Mouse (Mus musculus): ENCODE measurements around the gene Spns2.

Spns2 gene

GRCm38 (mm10) chr11:72501426-72502002 is 11.8 kb upstream of the Spns2 start:
- peak; percentile 87 for DNase-seq (ENCODE audit: extremely low read depth, insufficient read length, low spot score)

DNA sequence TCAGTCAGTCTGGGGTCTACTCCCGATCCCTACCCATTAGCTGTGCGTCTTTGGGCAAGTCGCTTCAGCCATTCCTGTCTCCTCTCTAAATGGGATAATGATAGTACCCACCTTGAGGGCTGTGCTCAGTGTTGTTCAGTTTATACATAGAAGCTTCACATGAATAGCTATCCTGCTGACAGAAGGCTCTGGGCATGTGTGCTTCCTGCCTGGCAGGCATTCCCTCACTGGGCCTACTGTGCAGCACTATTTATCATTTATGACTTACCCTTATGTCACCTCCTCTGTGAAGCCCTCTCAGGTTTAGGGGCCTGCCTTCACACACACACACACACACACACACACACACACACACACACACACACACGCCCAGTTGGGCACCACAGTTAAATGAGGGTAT is 10.4 kb upstream of the Spns2 start:
- no peak for DNase-seq (ENCODE audit: extremely low read depth, insufficient read length, low spot score)

DNA sequence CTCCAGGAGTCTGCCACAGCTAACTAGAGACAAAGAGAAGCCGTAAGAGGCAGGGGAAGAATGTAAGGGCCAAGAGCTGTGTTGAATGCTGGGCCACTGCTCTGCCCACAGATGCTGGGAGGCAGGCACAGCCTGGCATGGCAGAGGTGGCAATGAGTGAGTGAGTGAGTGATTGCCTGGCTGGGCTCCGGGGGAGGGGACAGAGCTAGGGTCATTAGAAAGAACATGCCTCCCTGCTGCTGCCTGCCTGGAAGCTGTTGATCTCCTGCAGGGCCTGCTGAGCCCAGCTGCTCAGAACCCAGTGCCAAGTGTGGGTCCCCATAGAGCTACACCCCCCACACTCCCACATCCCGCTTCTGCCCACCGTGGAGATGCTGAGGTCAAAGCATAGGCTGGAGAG is 7.7 kb upstream of the Spns2 start:
- no peak for DNase-seq (ENCODE audit: extremely low read depth, insufficient read length, low spot score)

DNA sequence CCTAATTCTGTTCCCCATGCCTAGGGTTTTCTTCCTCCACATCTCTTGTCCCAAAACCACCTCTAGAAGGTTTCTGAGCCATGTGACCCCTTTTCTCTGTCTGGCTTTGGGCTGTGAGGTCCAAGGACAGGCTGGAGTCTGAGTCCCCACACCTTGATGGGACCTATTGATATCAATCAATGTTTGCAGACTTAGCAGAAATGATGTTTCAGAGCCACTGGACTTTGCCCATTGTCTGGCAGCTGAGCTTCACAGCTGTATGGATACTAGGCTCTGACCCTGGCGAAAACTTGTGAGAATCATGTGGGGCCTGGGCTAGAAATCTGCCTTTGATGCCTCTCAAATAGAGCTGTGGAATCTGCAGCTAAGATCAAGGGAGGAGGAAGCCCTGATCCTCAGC is 7.1 kb upstream of the Spns2 start:
- DNase-seq (ENCODE audit: extremely low read depth, insufficient read length, low spot score): no peak

DNA sequence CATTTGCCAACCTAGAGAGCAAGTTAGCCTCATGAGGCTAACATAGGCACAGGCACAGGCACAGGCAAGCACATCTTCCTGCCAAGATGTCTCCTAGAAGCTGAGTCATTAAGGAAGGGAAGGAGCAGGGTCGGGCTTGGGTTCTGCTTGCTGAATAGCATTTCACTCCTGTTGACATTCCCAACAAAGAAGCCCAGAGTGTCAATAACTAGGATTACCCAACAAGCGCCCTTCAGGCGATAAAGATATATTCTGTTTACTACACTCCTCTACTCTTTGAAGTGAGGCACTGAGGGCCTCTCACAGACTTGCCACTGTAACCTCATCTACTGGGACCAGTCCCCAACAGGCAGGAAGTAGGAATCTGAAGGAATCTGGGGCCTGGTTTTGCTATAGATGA is 6.4 kb upstream of the Spns2 start:
- DNase-seq (ENCODE audit: extremely low read depth, insufficient read length, low spot score): no peak

DNA sequence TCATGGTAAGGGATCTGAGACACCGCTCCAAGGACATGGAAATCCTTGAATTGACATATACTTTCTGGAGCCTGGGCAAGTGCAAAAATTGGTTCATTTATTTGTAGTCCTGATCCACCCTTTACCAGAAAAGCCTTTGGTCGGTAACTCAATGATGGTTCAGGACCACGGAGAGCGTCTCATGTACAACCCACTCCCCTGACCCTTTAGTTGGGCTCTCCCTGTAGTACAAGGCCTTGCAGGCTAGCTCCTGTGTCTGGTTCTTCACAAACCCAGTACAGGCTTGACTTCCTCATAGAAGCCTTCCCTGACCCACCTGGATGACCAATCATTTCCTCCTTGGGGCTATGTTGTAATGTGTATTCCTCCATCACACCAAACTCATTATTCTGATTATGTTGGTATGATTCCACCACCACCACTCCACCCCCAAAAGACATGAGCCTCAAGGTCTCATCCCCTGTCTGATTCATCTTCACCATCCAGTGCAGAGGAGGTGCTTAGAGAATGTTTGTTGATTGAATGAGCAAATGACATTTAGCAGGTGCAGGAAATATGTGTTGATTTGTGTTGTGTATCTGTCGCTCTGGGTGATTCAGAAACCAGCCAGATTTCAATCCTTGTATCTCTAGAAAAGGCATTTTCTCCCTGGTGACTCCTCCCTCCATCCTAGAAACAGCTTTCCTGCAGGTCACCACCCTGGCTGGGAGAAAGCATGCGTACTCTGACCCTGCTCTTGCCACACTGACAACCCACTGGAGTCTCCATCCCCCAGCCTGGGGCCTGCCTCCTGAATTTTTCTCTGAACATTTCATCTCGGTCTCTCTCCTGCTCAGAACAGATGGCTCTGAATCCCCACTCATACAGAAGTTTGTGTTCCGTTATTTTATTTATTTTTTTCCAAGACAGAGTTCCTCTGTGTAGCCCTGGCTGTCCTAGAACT is 4.6 kb upstream of the Spns2 start:
- no peak for DNase-seq (ENCODE audit: extremely low read depth, insufficient read length, low spot score)

DNA sequence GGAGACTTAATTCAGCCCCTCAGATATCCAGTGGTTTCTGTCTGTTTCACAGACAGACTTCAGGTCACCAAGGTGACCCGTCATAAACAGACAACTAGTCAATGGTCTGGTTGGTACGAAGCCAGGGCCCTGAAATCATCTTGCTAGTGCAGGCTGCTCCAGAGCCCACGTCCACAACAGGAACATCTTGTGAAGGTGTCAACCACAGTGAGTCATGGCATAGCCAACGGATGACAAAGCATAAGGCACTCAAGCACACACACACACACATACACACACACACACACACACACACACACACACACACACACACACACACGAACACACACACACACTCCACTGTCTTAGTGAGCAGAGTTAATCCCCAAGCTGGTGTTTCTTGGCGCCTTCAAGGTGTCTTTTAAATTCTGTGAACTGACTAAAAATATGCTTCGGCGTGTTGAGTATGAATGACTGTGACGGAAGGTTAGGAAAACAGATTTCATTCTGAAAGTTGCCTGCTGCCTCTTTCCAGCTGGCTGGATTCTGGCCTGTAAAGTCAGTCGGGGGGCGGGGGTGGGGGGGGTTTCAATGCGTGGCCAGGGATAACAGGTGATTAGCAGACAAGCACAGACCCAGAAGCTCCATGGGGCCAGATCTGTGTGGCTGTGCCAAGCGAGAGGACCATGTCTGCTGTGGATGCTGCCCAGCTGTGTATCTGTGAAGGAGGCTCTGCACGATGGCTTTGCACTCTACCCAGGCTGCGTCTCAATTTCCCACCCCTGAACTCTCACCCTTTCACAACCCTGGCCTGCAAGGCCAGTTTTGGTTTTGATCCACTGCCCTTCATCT is 1.6 kb upstream of the Spns2 start:
- peak; percentile 80 for DNase-seq (ENCODE audit: extremely low read depth, insufficient read length, low spot score)

- no peak for DNase-seq (ENCODE audit: extremely low read depth, insufficient read length, low spot score)
Measured at GRCm38 (mm10) chr11:72489397-72489796, 307 bp downstream of the Spns2 start.

DNA sequence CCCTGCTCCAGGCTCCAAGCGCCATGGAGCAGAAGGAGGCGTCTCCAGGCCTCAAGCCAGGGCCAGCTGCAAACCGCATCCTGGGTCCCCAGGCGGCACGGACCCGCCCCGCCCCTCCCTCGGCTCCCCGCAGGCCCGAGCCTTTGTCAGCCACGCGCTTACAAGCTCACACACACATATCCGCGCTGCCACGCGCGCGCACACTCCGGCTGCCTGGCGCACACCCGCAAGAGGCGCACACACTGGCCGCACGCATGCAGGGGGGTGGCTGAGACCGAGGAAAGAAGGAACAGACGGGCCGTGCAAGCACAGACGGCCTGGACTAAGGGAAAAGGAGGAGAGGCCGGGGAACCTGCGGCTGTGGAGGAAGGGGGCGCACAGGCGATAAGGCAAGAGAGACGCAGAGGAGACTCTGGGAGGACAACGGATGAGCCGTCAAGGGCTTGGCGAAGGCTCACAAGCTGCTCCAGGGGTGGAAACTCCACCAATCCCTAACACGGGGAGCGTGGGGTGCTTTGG is 892 bp downstream of the Spns2 start:
- peak; percentile 84 for DNase-seq (ENCODE audit: extremely low read depth, insufficient read length, low spot score)

GRCm38 (mm10) chr11:72487739-72488138 is 2.0 kb downstream of the Spns2 start:
- DNase-seq (ENCODE audit: extremely low read depth, insufficient read length, low spot score): no peak

DNA sequence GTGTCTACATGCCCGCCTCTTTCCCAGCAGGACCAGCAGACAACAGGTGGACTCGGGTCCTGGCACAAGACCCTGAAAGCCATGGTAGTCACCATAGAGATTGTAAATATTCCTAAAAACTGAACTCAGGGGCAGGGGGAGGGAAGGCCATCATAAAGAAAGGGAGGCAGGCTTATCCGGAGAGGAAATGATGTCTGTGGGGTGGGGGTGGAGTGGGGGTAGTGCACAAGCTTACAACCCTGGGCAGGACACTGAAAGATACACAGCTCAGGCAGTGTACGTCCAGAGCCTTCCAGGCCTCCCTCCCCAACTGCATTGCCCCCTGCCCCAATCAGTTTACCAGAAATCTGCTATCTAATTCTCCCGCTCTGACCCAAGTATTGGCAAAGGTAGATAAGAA is 2.5 kb downstream of the Spns2 start:
- DNase-seq (ENCODE audit: extremely low read depth, insufficient read length, low spot score): no peak

DNA sequence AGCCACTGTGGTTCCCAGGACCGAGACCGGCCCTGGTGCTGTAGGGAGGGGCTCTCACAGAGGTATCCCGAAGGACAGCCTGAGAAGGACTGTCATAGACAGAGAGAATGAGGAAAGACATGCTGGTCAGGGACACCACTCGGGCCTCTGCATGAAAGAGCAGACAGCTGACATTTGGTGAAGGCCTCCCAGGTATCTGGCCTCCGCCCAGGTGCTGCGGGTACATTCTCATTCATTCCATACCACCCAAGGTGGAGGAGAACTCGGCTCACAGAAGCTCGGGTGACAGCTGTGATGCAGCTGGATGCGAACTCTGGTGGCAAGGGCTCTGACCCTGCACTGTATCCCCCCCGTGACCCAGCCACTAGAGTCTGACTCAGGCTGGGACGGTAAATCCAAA is 3.7 kb downstream of the Spns2 start:
- no peak for DNase-seq (ENCODE audit: extremely low read depth, insufficient read length, low spot score)

GRCm38 (mm10) chr11:72485157-72485556 is 4.5 kb downstream of the Spns2 start:
- no peak for DNase-seq (ENCODE audit: extremely low read depth, insufficient read length, low spot score)

GRCm38 (mm10) chr11:72484549-72484948 is 5.2 kb downstream of the Spns2 start:
- no peak for DNase-seq (ENCODE audit: extremely low read depth, insufficient read length, low spot score)

DNA sequence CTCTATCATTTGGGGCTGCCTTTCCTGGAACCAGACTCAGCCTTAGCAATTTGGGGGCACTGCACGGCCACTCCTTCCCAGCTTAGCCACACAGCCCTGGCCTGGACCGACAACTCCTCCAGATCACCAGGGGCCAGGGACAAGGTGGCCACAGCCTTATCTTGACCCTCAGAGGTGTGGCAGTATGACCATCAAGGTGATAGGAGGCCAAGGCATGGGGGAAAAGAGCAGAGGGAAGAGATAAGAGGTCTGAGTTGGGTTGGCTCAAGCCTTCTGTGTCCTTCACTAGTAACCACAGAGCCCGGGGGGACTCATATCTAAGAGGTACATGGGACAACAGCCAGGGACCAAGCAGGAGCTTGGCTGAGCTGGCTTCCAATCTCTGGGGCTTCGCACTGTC is 7.8 kb downstream of the Spns2 start:
- DNase-seq (ENCODE audit: extremely low read depth, insufficient read length, low spot score): no peak

DNA sequence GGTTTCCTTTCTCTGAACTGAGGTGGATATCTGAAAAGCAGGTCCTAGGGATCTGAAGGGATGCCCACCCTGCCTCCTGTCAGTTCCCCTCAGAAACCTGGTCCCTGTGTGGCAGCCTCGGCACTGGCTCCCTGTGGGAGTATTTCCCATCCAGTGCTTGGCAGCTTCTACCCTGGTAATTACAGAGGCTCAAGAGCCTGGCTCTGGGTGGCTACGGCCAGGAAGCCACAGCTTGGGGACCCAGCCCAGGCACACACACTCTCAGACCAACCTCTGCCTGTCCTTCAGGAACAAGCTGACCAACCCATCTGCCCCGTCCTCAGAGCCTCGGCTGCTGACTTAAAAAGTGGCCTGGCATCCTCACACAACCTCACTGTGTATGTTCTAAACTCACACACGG is 8.4 kb downstream of the Spns2 start:
- no peak for DNase-seq (ENCODE audit: extremely low read depth, insufficient read length, low spot score)

DNA sequence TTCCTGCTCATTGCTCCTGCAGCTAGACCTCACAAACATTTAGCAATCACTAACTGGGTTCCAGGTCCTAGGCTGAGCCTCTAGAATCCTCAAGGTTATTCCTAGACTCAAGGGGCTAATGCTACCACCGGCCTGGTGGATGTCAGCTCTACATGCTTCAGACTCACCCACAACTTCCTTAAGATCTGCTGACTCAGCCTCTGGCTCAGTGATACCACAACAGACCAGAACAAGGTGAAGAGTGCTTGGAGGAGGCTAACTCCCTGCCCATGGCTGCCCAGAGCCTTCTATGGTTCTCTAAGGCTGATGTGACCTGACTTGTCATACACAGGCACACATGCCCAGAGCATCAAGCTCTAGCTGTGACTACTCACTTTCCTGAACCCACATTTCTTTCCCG is 10.2 kb downstream of the Spns2 start:
- no peak for DNase-seq (ENCODE audit: extremely low read depth, insufficient read length, low spot score)

GRCm38 (mm10) chr11:72478228-72478627 is 11.5 kb downstream of the Spns2 start:
- peak; percentile 84 for DNase-seq (ENCODE audit: extremely low read depth, insufficient read length, low spot score)

GRCm38 (mm10) chr11:72477653-72478052 is 12.1 kb downstream of the Spns2 start:
- no peak for DNase-seq (ENCODE audit: extremely low read depth, insufficient read length, low spot score)

- DNase-seq (ENCODE audit: extremely low read depth, insufficient read length, low spot score): no peak
Measured at GRCm38 (mm10) chr11:72477182-72477581, 12.5 kb downstream of the Spns2 start.

GRCm38 (mm10) chr11:72476074-72476625 is 13.6 kb downstream of the Spns2 start:
- DNase-seq (ENCODE audit: extremely low read depth, insufficient read length, low spot score): no peak

Measured in 3134 (cell line).